Mouse (Mus musculus) liver (tissue): ENCODE results near the gene Scg5.
A peak's percentile ranks its signal among the peaks of the same experiment; 100 is the strongest.

ENCODE experiments used
- DNase-seq: peaks from one replicate; pipeline ENCODE4 v3.0.0-alpha.2; 2020; ENCODE audit warnings: mixed read lengths

Scg5 gene

GRCm38 (mm10) chr2:113828943-113829882 lies at the start of gene Scg5:
TSS of gene Scg5 (minus strand) at chr2:113829121.
- peak; percentile 56 for DNase-seq

- no peak for DNase-seq
These were observed 41.2 kb upstream of the Scg5 start for GRCm38 (mm10) chr2:113870115-113870514.

- no peak for DNase-seq
These were observed 39.5 kb upstream of the Scg5 start for GRCm38 (mm10) chr2:113868404-113868803.

GRCm38 (mm10) chr2:113866155-113866554 lies 37.2 kb upstream of the Scg5 start:
- no peak for DNase-seq

GRCm38 (mm10) chr2:113849141-113849540 lies 20.2 kb upstream of the Scg5 start:
- DNase-seq: no peak

- DNase-seq: peak; percentile 95
These were observed 19.6 kb upstream of the Scg5 start, which contains the start of gene Arhgap11a for GRCm38 (mm10) chr2:113848245-113849121. TSS of gene Arhgap11a (minus strand) at chr2:113848661.

- no peak for DNase-seq
These were observed 18.8 kb upstream of the Scg5 start for GRCm38 (mm10) chr2:113847678-113848244.

- no peak for DNase-seq
These were observed 16.2 kb upstream of the Scg5 start for GRCm38 (mm10) chr2:113845081-113845480.

GRCm38 (mm10) chr2:113841656-113842437 lies 12.9 kb upstream of the Scg5 start:
- DNase-seq: no peak

GRCm38 (mm10) chr2:113839488-113839887 lies 10.6 kb upstream of the Scg5 start:
- no peak for DNase-seq

- no peak for DNase-seq
These were observed 6.3 kb upstream of the Scg5 start for GRCm38 (mm10) chr2:113835219-113835618.

GRCm38 (mm10) chr2:113828086-113828942 lies 607 bp downstream of the Scg5 start:
- no peak for DNase-seq

- no peak for DNase-seq
These were observed 5.0 kb downstream of the Scg5 start for GRCm38 (mm10) chr2:113823909-113824308.

- DNase-seq: no peak
These were observed 6.6 kb downstream of the Scg5 start for GRCm38 (mm10) chr2:113822367-113822766.

GRCm38 (mm10) chr2:113821176-113821734 lies 7.7 kb downstream of the Scg5 start:
- no peak for DNase-seq

- no peak for DNase-seq
These were observed 8.8 kb downstream of the Scg5 start for GRCm38 (mm10) chr2:113820117-113820516.

GRCm38 (mm10) chr2:113817681-113818606 lies 11.0 kb downstream of the Scg5 start:
- no peak for DNase-seq

- DNase-seq: peak; percentile 55
These were observed 21.3 kb downstream of the Scg5 start for GRCm38 (mm10) chr2:113807640-113808039.

GRCm38 (mm10) chr2:113806851-113807577 lies 21.9 kb downstream of the Scg5 start:
- no peak for DNase-seq
